Mouse (Mus musculus) stomach, embryonic 15.5 days (tissue): ENCODE results near the gene Tbc1d32. TPM values are rescaled to one million over a fixed set of nuclear protein-coding genes. Genes with fewer than 3 reads are reported as not detected.
"Not testable (repeated sequence)": the region's sequence is repeated elsewhere in the genome, so short reads cannot be mapped to it uniquely, and the experiment has no call there.

Experiments
- ATAC-seq: fragments of 200-750 bp; cut with Nextera tagmentation; 2 replicates; pipeline ENCODE4 v1.8.0; 2017; ENCODE audit warnings: low read depth, moderate number of reproducible peaks, moderate TSS enrichment; ENCODE audit not compliant: insufficient read depth, low FRiP score
- H3K27ac ChIP-seq: fragments of 300-500 bp; sonication (generic); 2 replicates; pipeline ENCODE4 v1.5.1; 2015; ENCODE audit warnings: mild to moderate bottlenecking, inconsistent platforms
- H3K27me3 ChIP-seq: fragments of 300-500 bp; sonication (generic); replicated peaks from 2 replicates; pipeline ENCODE4 v1.6.1; 2015; ENCODE audit warnings: inconsistent platforms
- H3K36me3 ChIP-seq: fragments of 300-500 bp; sonication (generic); 2 replicates; pipeline ENCODE4 v1.6.1; 2015; ENCODE audit warnings: inconsistent platforms
- H3K4me1 ChIP-seq: fragments of 300-500 bp; sonication (generic); 2 replicates; pipeline ENCODE4 v1.6.1; 2015; ENCODE audit warnings: inconsistent platforms
- H3K4me2 ChIP-seq: fragments of 300-500 bp; sonication (generic); 2 replicates; pipeline ENCODE4 v1.6.1; 2015; ENCODE audit warnings: mild to moderate bottlenecking, inconsistent platforms
- H3K4me3 ChIP-seq: fragments of 300-500 bp; sonication (generic); replicated peaks from 2 replicates; pipeline ENCODE4 v1.5.1; 2015; ENCODE audit warnings: inconsistent platforms
- H3K9ac ChIP-seq: fragments of 300-500 bp; sonication (generic); 2 replicates; pipeline ENCODE4 v1.6.1; 2015; ENCODE audit warnings: inconsistent platforms
- H3K9me3 ChIP-seq: fragments of 300-500 bp; sonication (generic); 2 replicates; pipeline ENCODE4 v1.6.1; 2016; ENCODE audit warnings: inconsistent platforms
- WGBS: fragments of 180-500 bp; shearing (Covaris S2); methylation state at CpG from one replicate; pipeline ENCODE4 v1.1.7; 2015; 5-methylcytosine and 5-hydroxymethylcytosine counted together
- polyA plus RNA-seq: library from polyadenylated mRNA; unstranded; fragments of >200 nt; fragmentation: Nextera tagmentation; extraction: Ambion mirVana; gene quantifications from 2 replicates; pipeline ENCODE4 v1.2.1, GENCODE M21; 2015

Tbc1d32 gene
- 3.0 and 3.1 TPM in 2 replicates for polyA plus RNA-seq

GRCm38 (mm10) chr10:56228568-56229209, at the start of gene Tbc1d32:
TSS of gene Tbc1d32 (minus strand) at chr10:56228689.
- H3K27me3 ChIP-seq = no peaks in the 10 kb centered on the region
- 3% methylated on average over 42 of the region's 42 CpGs for WGBS
- H3K4me3 ChIP-seq = peak within 1 kb of the TSS; percentile 60
- H3K27ac ChIP-seq = peak within 1 kb of the TSS; percentile 84
- H3K9ac ChIP-seq = no peak within 1 kb of the TSS; the same call in 1 of the 2 replicates
- H3K9me3 ChIP-seq = no peaks in the 10 kb centered on the region
- H3K4me2 ChIP-seq = peak within 1 kb of the TSS; percentile 59
- peaks cover 4% of the 10 kb centered on the region; the same call in 1 of the 2 replicates for H3K4me1 ChIP-seq
- H3K36me3 ChIP-seq = no peaks in the 10 kb centered on the region
- peak; percentile 98 for ATAC-seq

GRCm38 (mm10) chr10:56227771-56228275, 666 bp downstream of the Tbc1d32 start:
- 74% methylated on average over 8 of the region's 8 CpGs for WGBS
- peaks cover 4% of the 10 kb centered on the region; the same call in 1 of the 2 replicates for H3K4me1 ChIP-seq
- peak overlapping the region; percentile 59 for H3K4me2 ChIP-seq
- ATAC-seq = no peak
- H3K36me3 ChIP-seq = no peaks in the 10 kb centered on the region
- H3K27me3 ChIP-seq = no peaks in the 10 kb centered on the region
- no peak overlapping the region for H3K27ac ChIP-seq
- no peaks in the 10 kb centered on the region for H3K9me3 ChIP-seq
- no peak overlapping the region; the same call in 1 of the 2 replicates for H3K9ac ChIP-seq
- peak overlapping the region; percentile 60 for H3K4me3 ChIP-seq

- no peak for ATAC-seq
These were observed 12.7 kb downstream of the Tbc1d32 start for GRCm38 (mm10) chr10:56215797-56216196.

GRCm38 (mm10) chr10:56210343-56210742, 18.1 kb downstream of the Tbc1d32 start:
- no peak overlapping the region for H3K9ac ChIP-seq
- no peaks in the 10 kb centered on the region for H3K9me3 ChIP-seq
- H3K4me3 ChIP-seq = no peak overlapping the region
- H3K4me1 ChIP-seq = no peaks in the 10 kb centered on the region
- H3K4me2 ChIP-seq = no peak overlapping the region
- no peaks in the 10 kb centered on the region for H3K36me3 ChIP-seq
- no peak overlapping the region for H3K27ac ChIP-seq
- H3K27me3 ChIP-seq = no peaks in the 10 kb centered on the region
- ATAC-seq = no peak
- 100% methylated on average over 1 of the region's 1 CpGs for WGBS

More at GRCm38 (mm10) chr10:56215797-56216196, 12.7 kb downstream of the Tbc1d32 start:
- WGBS = 70% methylated on average over 3 of the region's 3 CpGs
- Histone ChIP-seq H3K4me2 (no peak overlapping the region), H3K36me3 (no peaks in the 10 kb centered on the region), H3K4me1 (no peaks in the 10 kb centered on the region), H3K9me3 (no peaks in the 10 kb centered on the region), H3K27me3 (no peaks in the 10 kb centered on the region), H3K4me3 (no peak overlapping the region), H3K9ac (no peak overlapping the region), H3K27ac (no peak overlapping the region)

- 55% methylated on average over 8 of the region's 8 CpGs for WGBS
These were observed 21.6 kb downstream of the Tbc1d32 start for GRCm38 (mm10) chr10:56206802-56207404.

GRCm38 (mm10) chr10:56204348-56204747, 24.1 kb downstream of the Tbc1d32 start:
- H3K4me3 ChIP-seq = no peak overlapping the region
- no peak overlapping the region for H3K27ac ChIP-seq
- 96% methylated on average over 2 of the region's 2 CpGs for WGBS
- H3K27me3 ChIP-seq = no peaks in the 10 kb centered on the region
- H3K4me1 ChIP-seq = no peaks in the 10 kb centered on the region
- no peaks in the 10 kb centered on the region for H3K36me3 ChIP-seq
- ATAC-seq = no peak
- no peaks in the 10 kb centered on the region for H3K9me3 ChIP-seq
- H3K9ac ChIP-seq = no peak overlapping the region
- no peak overlapping the region for H3K4me2 ChIP-seq

More at GRCm38 (mm10) chr10:56206802-56207404, 21.6 kb downstream of the Tbc1d32 start:
- Histone ChIP-seq H3K9ac (no peak overlapping the region), H3K4me3 (no peak overlapping the region), H3K9me3 (no peaks in the 10 kb centered on the region), H3K36me3 (no peaks in the 10 kb centered on the region), H3K27ac (no peak overlapping the region), H3K4me1 (no peaks in the 10 kb centered on the region), H3K4me2 (no peak overlapping the region), H3K27me3 (no peaks in the 10 kb centered on the region)
- no peak for ATAC-seq

- Histone ChIP-seq H3K36me3 (no peaks in the 10 kb centered on the region), H3K4me2 (no peak overlapping the region), H3K4me3 (no peak overlapping the region), H3K9ac (no peak overlapping the region), H3K27ac (no peak overlapping the region), H3K4me1 (no peaks in the 10 kb centered on the region), H3K27me3 (no peaks in the 10 kb centered on the region), H3K9me3 (no peaks in the 10 kb centered on the region)
- ATAC-seq = no peak
These were observed 28.6 kb downstream of the Tbc1d32 start for GRCm38 (mm10) chr10:56199902-56200301.

GRCm38 (mm10) chr10:56198691-56199090, 29.8 kb downstream of the Tbc1d32 start:
- Histone ChIP-seq H3K4me2 (no peak overlapping the region), H3K27ac (no peak overlapping the region), H3K9ac (no peak overlapping the region), H3K4me1 (no peaks in the 10 kb centered on the region), H3K36me3 (no peaks in the 10 kb centered on the region), H3K4me3 (no peak overlapping the region), H3K9me3 (no peaks in the 10 kb centered on the region), H3K27me3 (no peaks in the 10 kb centered on the region)
- no peak for ATAC-seq
- 79% methylated on average over 3 of the region's 3 CpGs for WGBS

- no peaks in the 10 kb centered on the region for H3K36me3 ChIP-seq
- no peak overlapping the region for H3K9ac ChIP-seq
- no peak for ATAC-seq
These were observed 34.2 kb downstream of the Tbc1d32 start for GRCm38 (mm10) chr10:56194310-56194709.

GRCm38 (mm10) chr10:56181727-56182126, 46.8 kb downstream of the Tbc1d32 start:
- no peak overlapping the region for H3K27ac ChIP-seq
- no peaks in the 10 kb centered on the region for H3K27me3 ChIP-seq
- H3K4me2 ChIP-seq = no peak overlapping the region
- H3K9me3 ChIP-seq = no peaks in the 10 kb centered on the region
- H3K9ac ChIP-seq = no peak overlapping the region
- ATAC-seq = no peak
- no peak overlapping the region for H3K4me3 ChIP-seq
- H3K4me1 ChIP-seq = no peaks in the 10 kb centered on the region
- H3K36me3 ChIP-seq = 0 out of 2 replicates have a peak, but pooled peaks cover 4% of the 10 kb centered on the region
- 98% methylated on average over 1 of the region's 1 CpGs for WGBS

More at GRCm38 (mm10) chr10:56194310-56194709, 34.2 kb downstream of the Tbc1d32 start:
- H3K27me3 ChIP-seq = no peaks in the 10 kb centered on the region
- H3K4me1 ChIP-seq = no peaks in the 10 kb centered on the region
- WGBS = 79% methylated on average over 7 of the region's 7 CpGs
- no peak overlapping the region for H3K4me2 ChIP-seq
- no peak overlapping the region for H3K27ac ChIP-seq
- H3K4me3 ChIP-seq = no peak overlapping the region
- H3K9me3 ChIP-seq = no peaks in the 10 kb centered on the region

- no peaks in the 10 kb centered on the region for H3K9me3 ChIP-seq
- H3K36me3 ChIP-seq = peaks cover 4% of the 10 kb centered on the region; the same call in 1 of the 2 replicates
- ATAC-seq = no peak
- no peak overlapping the region for H3K27ac ChIP-seq
- H3K4me1 ChIP-seq = no peaks in the 10 kb centered on the region
- WGBS = 69% methylated on average over 5 of the region's 5 CpGs
- H3K4me2 ChIP-seq = no peak overlapping the region
- no peak overlapping the region for H3K4me3 ChIP-seq
- no peaks in the 10 kb centered on the region for H3K27me3 ChIP-seq
- no peak overlapping the region for H3K9ac ChIP-seq
These were observed 55.3 kb downstream of the Tbc1d32 start for GRCm38 (mm10) chr10:56173184-56173583.

- H3K4me2 ChIP-seq, ATAC-seq, H3K36me3 ChIP-seq, H3K9ac ChIP-seq, H3K4me3 ChIP-seq, H3K27ac ChIP-seq, H3K27me3 ChIP-seq, H3K4me1 ChIP-seq, H3K9me3 ChIP-seq: not testable (repeated sequence)
These were observed 60.8 kb downstream of the Tbc1d32 start for GRCm38 (mm10) chr10:56167721-56168120.
